Mouse (Mus musculus) neural tube, embryonic 13.5 days (tissue): ENCODE results near the gene Anapc7. TPM values are rescaled to one million over a fixed set of nuclear protein-coding genes. Genes with fewer than 3 reads are reported as not detected.
A peak's percentile ranks its signal among the peaks of the same experiment; 100 is the strongest.
"Not testable (repeated sequence)": the region's sequence is repeated elsewhere in the genome, so short reads cannot be mapped to it uniquely, and the experiment has no call there.

Experiments
- ATAC-seq: fragments of 200-750 bp; cut with Nextera tagmentation; 2 replicates; pipeline ENCODE4 v1.8.0; 2017; ENCODE audit warnings: low read depth, mild to moderate bottlenecking, moderate TSS enrichment, moderate library complexity
- H3K27ac ChIP-seq: fragments of 300-500 bp; sonication (generic); replicated peaks from 2 replicates; pipeline ENCODE4 v1.5.1; 2015; ENCODE audit warnings: moderate library complexity, mild to moderate bottlenecking, inconsistent platforms
- H3K27me3 ChIP-seq: fragments of 300-500 bp; sonication (generic); 2 replicates; pipeline ENCODE4 v1.6.1; 2015; ENCODE audit warnings: mild to moderate bottlenecking, inconsistent platforms
- H3K36me3 ChIP-seq: fragments of 300-500 bp; sonication (generic); 2 replicates; pipeline ENCODE4 v1.6.1; 2015; ENCODE audit warnings: mild to moderate bottlenecking, inconsistent platforms
- H3K4me1 ChIP-seq: fragments of 300-500 bp; sonication (generic); replicated peaks from 2 replicates; pipeline ENCODE4 v1.6.1; 2015; ENCODE audit warnings: inconsistent platforms
- H3K4me2 ChIP-seq: fragments of 300-500 bp; sonication (generic); 2 replicates; pipeline ENCODE4 v1.6.1; 2015; ENCODE audit warnings: inconsistent platforms, mild to moderate bottlenecking, moderate library complexity
- H3K4me3 ChIP-seq: fragments of 300-500 bp; sonication (generic); 2 replicates; pipeline ENCODE4 v1.5.1; 2015; ENCODE audit warnings: mild to moderate bottlenecking, inconsistent platforms
- H3K9ac ChIP-seq: fragments of 300-500 bp; sonication (generic); 2 replicates; pipeline ENCODE4 v1.6.1; 2015; ENCODE audit warnings: moderate library complexity, mild to moderate bottlenecking, inconsistent platforms
- H3K9me3 ChIP-seq: fragments of 300-500 bp; sonication (generic); 2 replicates; pipeline ENCODE4 v1.6.1; 2016; ENCODE audit warnings: inconsistent platforms
- WGBS: fragments of 180-500 bp; shearing (Covaris S2); methylation state at CpG from one replicate; pipeline ENCODE4 v1.1.7; 2015; 5-methylcytosine and 5-hydroxymethylcytosine counted together
- polyA plus RNA-seq: library from polyadenylated mRNA; unstranded; fragments of >200 nt; fragmentation: Nextera tagmentation; extraction: Ambion mirVana; gene quantifications from 2 replicates; pipeline ENCODE4 v1.2.1, GENCODE M21; 2015

Gene Anapc7
- polyA plus RNA-seq, 1 experiment from 2014 or later, result 47.8 TPM

- Histone ChIP-seq H3K36me3 (peaks cover 89% of the 10 kb centered on the region), H3K4me3 (no peak overlapping the region)
- WGBS, result 94% methylated on average over 3 of the region's 3 CpGs
Measured at GRCm38 (mm10) chr5:122454883-122455282, 33.4 kb downstream of the Anapc7 start.

GRCm38 (mm10) chr5:122455584-122455983 is 34.1 kb downstream of the Anapc7 start:
- Histone ChIP-seq H3K27ac (no peak overlapping the region), H3K4me1 (no peaks in the 10 kb centered on the region), H3K27me3 (no peaks in the 10 kb centered on the region), H3K9me3 (no peaks in the 10 kb centered on the region), H3K4me2 (no peak overlapping the region), H3K4me3 (no peak overlapping the region), H3K9ac (no peak overlapping the region), H3K36me3 (peaks cover 96% of the 10 kb centered on the region)
- no peak for ATAC-seq
- WGBS, result 90% methylated on average over 3 of the region's 3 CpGs

More at GRCm38 (mm10) chr5:122454883-122455282, 33.4 kb downstream of the Anapc7 start:
- Histone ChIP-seq H3K27ac (0 out of 2 replicates have a peak overlapping the region, but pooled peaks have one; percentile 9), H3K9me3 (no peaks in the 10 kb centered on the region), H3K27me3 (no peaks in the 10 kb centered on the region), H3K4me2 (no peak overlapping the region), H3K9ac (no peak overlapping the region), H3K4me1 (0 out of 2 replicates have a peak, but pooled peaks cover under 1% of the 10 kb centered on the region)
- no peak for ATAC-seq

GRCm38 (mm10) chr5:122457054-122457453 is 35.6 kb downstream of the Anapc7 start:
- not testable (repeated sequence) for H3K27ac ChIP-seq, H3K9ac ChIP-seq, H3K27me3 ChIP-seq, H3K9me3 ChIP-seq, H3K4me2 ChIP-seq, H3K4me3 ChIP-seq, H3K4me1 ChIP-seq, ATAC-seq
- 88% methylated on average over 9 of the region's 9 CpGs for WGBS
- peaks cover 98% of the 10 kb centered on the region for H3K36me3 ChIP-seq

- Histone ChIP-seq H3K36me3 (peaks cover 98% of the 10 kb centered on the region), H3K4me2 (no peak overlapping the region), H3K27me3 (no peaks in the 10 kb centered on the region), H3K4me3 (no peak overlapping the region), H3K4me1 (no peaks in the 10 kb centered on the region), H3K9me3 (no peaks in the 10 kb centered on the region), H3K9ac (no peak overlapping the region), H3K27ac (no peak overlapping the region)
- ATAC-seq, result no peak
- WGBS, result 90% methylated on average over 4 of the region's 4 CpGs
Measured at GRCm38 (mm10) chr5:122458066-122458465, 36.6 kb downstream of the Anapc7 start.

- Histone ChIP-seq H3K36me3 (peaks cover 98% of the 10 kb centered on the region), H3K4me2 (no peak overlapping the region), H3K27ac (no peak overlapping the region), H3K9ac (no peak overlapping the region), H3K9me3 (no peaks in the 10 kb centered on the region), H3K4me3 (no peak overlapping the region), H3K27me3 (no peaks in the 10 kb centered on the region), H3K4me1 (no peaks in the 10 kb centered on the region)
- ATAC-seq, result no peak
- 95% methylated on average over 5 of the region's 5 CpGs for WGBS
Measured at GRCm38 (mm10) chr5:122459335-122459734, 37.8 kb downstream of the Anapc7 start.

- Histone ChIP-seq H3K27ac (no peak overlapping the region), H3K36me3 (peaks cover 98% of the 10 kb centered on the region), H3K9ac (no peak overlapping the region), H3K9me3 (no peaks in the 10 kb centered on the region), H3K4me2 (no peak overlapping the region), H3K4me1 (no peaks in the 10 kb centered on the region), H3K27me3 (no peaks in the 10 kb centered on the region), H3K4me3 (no peak overlapping the region)
- WGBS, result 82% methylated on average over 11 of the region's 11 CpGs
- ATAC-seq, result no peak
Measured at GRCm38 (mm10) chr5:122460656-122461055, 39.2 kb downstream of the Anapc7 start.

GRCm38 (mm10) chr5:122461431-122461830 is 39.9 kb downstream of the Anapc7 start:
- peaks cover 98% of the 10 kb centered on the region for H3K36me3 ChIP-seq
- 91% methylated on average over 9 of the region's 9 CpGs for WGBS
- ATAC-seq, result no peak

GRCm38 (mm10) chr5:122471658-122472057 is 50.2 kb downstream of the Anapc7 start:
- no peak for ATAC-seq
- no peaks in the 10 kb centered on the region for H3K9me3 ChIP-seq
- WGBS, result 86% methylated on average over 5 of the region's 5 CpGs
- H3K27me3 ChIP-seq, result no peaks in the 10 kb centered on the region
- no peak overlapping the region for H3K27ac ChIP-seq
- peaks cover 11% of the 10 kb centered on the region; the same call in 1 of the 2 replicates for H3K4me1 ChIP-seq
- no peak overlapping the region for H3K4me3 ChIP-seq
- peaks cover 97% of the 10 kb centered on the region for H3K36me3 ChIP-seq
- no peak overlapping the region for H3K4me2 ChIP-seq
- H3K9ac ChIP-seq, result no peak overlapping the region

More at GRCm38 (mm10) chr5:122461431-122461830, 39.9 kb downstream of the Anapc7 start:
- H3K27ac ChIP-seq, result no peak overlapping the region
- H3K27me3 ChIP-seq, result no peaks in the 10 kb centered on the region
- H3K4me1 ChIP-seq, result no peaks in the 10 kb centered on the region
- H3K4me3 ChIP-seq, result no peak overlapping the region
- no peak overlapping the region for H3K9ac ChIP-seq
- H3K9me3 ChIP-seq, result no peaks in the 10 kb centered on the region
- no peak overlapping the region for H3K4me2 ChIP-seq

- Histone ChIP-seq H3K9me3 (no peaks in the 10 kb centered on the region), H3K4me2 (no peak overlapping the region), H3K9ac (no peak overlapping the region), H3K27ac (no peak overlapping the region), H3K27me3 (no peaks in the 10 kb centered on the region), H3K4me3 (no peak overlapping the region), H3K36me3 (peaks cover 84% of the 10 kb centered on the region), H3K4me1 (peaks cover 11% of the 10 kb centered on the region; the same call in 1 of the 2 replicates)
- no peak for ATAC-seq
- 82% methylated on average over 4 of the region's 4 CpGs for WGBS
Measured at GRCm38 (mm10) chr5:122474643-122475363, 53.3 kb downstream of the Anapc7 start.

- no peaks in the 10 kb centered on the region for H3K27me3 ChIP-seq
- ATAC-seq, result no peak
- H3K36me3 ChIP-seq, result peaks cover 80% of the 10 kb centered on the region
- 87% methylated on average over 3 of the region's 3 CpGs for WGBS
- H3K4me1 ChIP-seq, result peaks cover 11% of the 10 kb centered on the region; the same call in 1 of the 2 replicates
- H3K4me2 ChIP-seq, result no peak overlapping the region
- H3K27ac ChIP-seq, result no peak overlapping the region
- H3K9me3 ChIP-seq, result no peaks in the 10 kb centered on the region
- no peak overlapping the region for H3K9ac ChIP-seq
- no peak overlapping the region for H3K4me3 ChIP-seq
Measured at GRCm38 (mm10) chr5:122476078-122476477, 54.6 kb downstream of the Anapc7 start.

- 97% methylated on average over 3 of the region's 3 CpGs for WGBS
- Histone ChIP-seq H3K36me3 (peaks cover 78% of the 10 kb centered on the region), H3K4me2 (no peak overlapping the region), H3K4me3 (no peak overlapping the region), H3K9ac (no peak overlapping the region), H3K9me3 (no peaks in the 10 kb centered on the region), H3K27me3 (no peaks in the 10 kb centered on the region), H3K4me1 (peaks cover 11% of the 10 kb centered on the region; the same call in 1 of the 2 replicates), H3K27ac (no peak overlapping the region)
- no peak for ATAC-seq
Measured at GRCm38 (mm10) chr5:122477492-122477891, 56.0 kb downstream of the Anapc7 start.

- Histone ChIP-seq H3K9ac (no peak overlapping the region), H3K27ac (no peak overlapping the region), H3K4me2 (no peak overlapping the region), H3K4me3 (no peak overlapping the region), H3K36me3 (peaks cover 79% of the 10 kb centered on the region), H3K9me3 (no peaks in the 10 kb centered on the region), H3K27me3 (no peaks in the 10 kb centered on the region), H3K4me1 (peaks cover 3% of the 10 kb centered on the region; the same call in 1 of the 2 replicates)
- no peak for ATAC-seq
- WGBS, result 54% methylated on average over 2 of the region's 2 CpGs
Measured at GRCm38 (mm10) chr5:122479131-122479530, 57.6 kb downstream of the Anapc7 start.

- ATAC-seq, result no peak
- no peaks in the 10 kb centered on the region for H3K27me3 ChIP-seq
- H3K4me3 ChIP-seq, result no peak overlapping the region
- H3K27ac ChIP-seq, result no peak overlapping the region
- no peaks in the 10 kb centered on the region for H3K4me1 ChIP-seq
- H3K36me3 ChIP-seq, result peaks cover 78% of the 10 kb centered on the region
- H3K4me2 ChIP-seq, result no peak overlapping the region
- H3K9me3 ChIP-seq, result no peaks in the 10 kb centered on the region
- no peak overlapping the region for H3K9ac ChIP-seq
- WGBS, result 83% methylated on average over 5 of the region's 5 CpGs
Measured at GRCm38 (mm10) chr5:122481844-122482243, 60.4 kb downstream of the Anapc7 start.
